Mouse (Mus musculus): ENCODE data around the gene Zbtb16. TPM values are rescaled to one million over a fixed set of nuclear protein-coding genes. Genes with fewer than 3 reads are reported as not detected.

Zbtb16 gene
- total RNA-seq, 1 experiment from 2014 or later: 3.3 TPM

- no peak; a peak in 1 of 4 replicates for ATAC-seq (replicated peaks in 1 of 2; ENCODE audit: insufficient read depth in 1 of 2, low FRiP score in 2 of 2, low TSS enrichment in 1 of 2, low read depth in 1 of 2, poor library complexity in 2 of 2, severe bottlenecking in 2 of 2)
Observed at GRCm38 (mm10) chr9:48661225-48662023, 174.6 kb downstream of the Zbtb16 start.

GRCm38 (mm10) chr9:48655525-48656169 lies 180.4 kb downstream of the Zbtb16 start:
- no peak for ATAC-seq (replicated peaks in 1 of 2; ENCODE audit: insufficient read depth in 1 of 2, low FRiP score in 2 of 2, low TSS enrichment in 1 of 2, low read depth in 1 of 2, poor library complexity in 2 of 2, severe bottlenecking in 2 of 2)

- ATAC-seq (replicated peaks in 1 of 2; ENCODE audit: insufficient read depth in 1 of 2, low FRiP score in 2 of 2, low TSS enrichment in 1 of 2, low read depth in 1 of 2, poor library complexity in 2 of 2, severe bottlenecking in 2 of 2): no peak
Observed at GRCm38 (mm10) chr9:48654730-48655129, 181.3 kb downstream of the Zbtb16 start.

- no peak for ATAC-seq (replicated peaks in 1 of 2; ENCODE audit: insufficient read depth in 1 of 2, low FRiP score in 2 of 2, low TSS enrichment in 1 of 2, low read depth in 1 of 2, poor library complexity in 2 of 2, severe bottlenecking in 2 of 2)
Observed at GRCm38 (mm10) chr9:48653399-48654070, 182.5 kb downstream of the Zbtb16 start.

- ATAC-seq (replicated peaks in 1 of 2; ENCODE audit: insufficient read depth in 1 of 2, low FRiP score in 2 of 2, low TSS enrichment in 1 of 2, low read depth in 1 of 2, poor library complexity in 2 of 2, severe bottlenecking in 2 of 2): no peak
Observed at GRCm38 (mm10) chr9:48652026-48652425, 184.0 kb downstream of the Zbtb16 start.

- ATAC-seq (replicated peaks in 1 of 2; ENCODE audit: insufficient read depth in 1 of 2, low FRiP score in 2 of 2, low TSS enrichment in 1 of 2, low read depth in 1 of 2, poor library complexity in 2 of 2, severe bottlenecking in 2 of 2): no peak
Observed at GRCm38 (mm10) chr9:48650846-48651245, 185.2 kb downstream of the Zbtb16 start.

- no peak for ATAC-seq (replicated peaks in 1 of 2; ENCODE audit: insufficient read depth in 1 of 2, low FRiP score in 2 of 2, low TSS enrichment in 1 of 2, low read depth in 1 of 2, poor library complexity in 2 of 2, severe bottlenecking in 2 of 2)
Observed at GRCm38 (mm10) chr9:48649851-48650685, 186.0 kb downstream of the Zbtb16 start.

GRCm38 (mm10) chr9:48649098-48649766 lies 186.8 kb downstream of the Zbtb16 start:
- peak; percentile 14 to 37; a peak in 1 of 4 replicates for ATAC-seq (replicated peaks in 1 of 2; ENCODE audit: insufficient read depth in 1 of 2, low FRiP score in 2 of 2, low TSS enrichment in 1 of 2, low read depth in 1 of 2, poor library complexity in 2 of 2, severe bottlenecking in 2 of 2)

- no peak for ATAC-seq (replicated peaks in 1 of 2; ENCODE audit: insufficient read depth in 1 of 2, low FRiP score in 2 of 2, low TSS enrichment in 1 of 2, low read depth in 1 of 2, poor library complexity in 2 of 2, severe bottlenecking in 2 of 2)
Observed at GRCm38 (mm10) chr9:48648285-48649097, 187.5 kb downstream of the Zbtb16 start.

- no peak for ATAC-seq (replicated peaks in 1 of 2; ENCODE audit: insufficient read depth in 1 of 2, low FRiP score in 2 of 2, low TSS enrichment in 1 of 2, low read depth in 1 of 2, poor library complexity in 2 of 2, severe bottlenecking in 2 of 2)
Observed at GRCm38 (mm10) chr9:48647648-48648284, 188.3 kb downstream of the Zbtb16 start.

- no peak for ATAC-seq (replicated peaks in 1 of 2; ENCODE audit: insufficient read depth in 1 of 2, low FRiP score in 2 of 2, low TSS enrichment in 1 of 2, low read depth in 1 of 2, poor library complexity in 2 of 2, severe bottlenecking in 2 of 2)
Observed at GRCm38 (mm10) chr9:48646781-48647647, 189.0 kb downstream of the Zbtb16 start.

GRCm38 (mm10) chr9:48646251-48646650 lies 189.8 kb downstream of the Zbtb16 start:
- ATAC-seq (replicated peaks in 1 of 2; ENCODE audit: insufficient read depth in 1 of 2, low FRiP score in 2 of 2, low TSS enrichment in 1 of 2, low read depth in 1 of 2, poor library complexity in 2 of 2, severe bottlenecking in 2 of 2): peak; percentile 70 to 71

- ATAC-seq (replicated peaks in 1 of 2; ENCODE audit: insufficient read depth in 1 of 2, low FRiP score in 2 of 2, low TSS enrichment in 1 of 2, low read depth in 1 of 2, poor library complexity in 2 of 2, severe bottlenecking in 2 of 2): no peak
Observed at GRCm38 (mm10) chr9:48645648-48646126, 190.3 kb downstream of the Zbtb16 start.

- ATAC-seq (replicated peaks in 1 of 2; ENCODE audit: insufficient read depth in 1 of 2, low FRiP score in 2 of 2, low TSS enrichment in 1 of 2, low read depth in 1 of 2, poor library complexity in 2 of 2, severe bottlenecking in 2 of 2): peak; percentile 50; a peak in 2 of 4 replicates
Observed at GRCm38 (mm10) chr9:48644926-48645647, 190.9 kb downstream of the Zbtb16 start.
